Mouse (Mus musculus): ENCODE results near the gene Vps53. TPM values are rescaled to one million over a fixed set of nuclear protein-coding genes. Genes with fewer than 3 reads are reported as not detected.
"Not testable (repeated sequence)": the region's sequence is repeated elsewhere in the genome, so short reads cannot be mapped to it uniquely, and the experiment has no call there.

Gene Vps53
- polyA plus RNA-seq, 1 experiment from 2014 or later, result 35.1 TPM

DNA sequence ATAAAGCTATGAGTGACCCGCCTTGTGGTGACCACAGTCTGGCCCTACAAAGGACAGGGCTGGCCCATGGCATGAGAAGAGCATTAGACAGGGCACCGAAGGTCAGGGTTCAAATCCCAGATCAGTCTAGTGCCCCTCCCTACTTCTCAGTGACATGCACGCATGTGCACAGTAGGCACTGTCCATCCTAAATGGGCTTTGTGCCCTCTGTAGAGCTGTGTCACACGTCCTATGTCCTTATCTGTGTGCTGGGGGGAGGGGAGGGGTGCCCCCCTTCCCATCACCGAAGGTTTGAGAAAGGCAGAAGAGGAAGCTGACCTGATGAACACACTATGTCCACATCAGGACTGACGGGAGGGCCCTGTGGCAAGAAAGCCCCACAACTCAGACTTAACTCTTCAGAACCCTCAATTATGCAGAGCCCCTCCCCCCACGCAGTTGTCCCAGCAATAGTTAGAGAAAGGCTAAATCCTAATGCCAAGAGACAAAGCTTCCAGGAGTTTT lies 154.3 kb downstream of the Vps53 start:
- WGBS, result 72% methylated on average over 7 of the region's 7 CpGs
- H3K9ac ChIP-seq (ENCODE audit: low read length), result no peak overlapping the region
- no peak overlapping the region for H3K27ac ChIP-seq (ENCODE audit: low read length)
- no peak overlapping the region for H3K4me3 ChIP-seq (ENCODE audit: low read length)
- no peaks in the 10 kb centered on the region for H3K9me3 ChIP-seq (replicated peaks; ENCODE audit: control insufficient read depth, low read length)
- no peak overlapping the region for H3K4me2 ChIP-seq (ENCODE audit: low read depth, low read length)
- ATAC-seq (replicated peaks; ENCODE audit: extremely low read depth, insufficient read depth, low FRiP score), result no peak
- H3K36me3 ChIP-seq (ENCODE audit: control insufficient read depth, insufficient read depth), result no peaks in the 10 kb centered on the region
- H3K27me3 ChIP-seq (ENCODE audit: control insufficient read depth, insufficient read depth, low read length), result no peaks in the 10 kb centered on the region; the same call in 1 of the 2 replicates
- peaks cover 8% of the 10 kb centered on the region for H3K4me1 ChIP-seq (ENCODE audit: control insufficient read depth, insufficient read depth, low read length)

- Histone ChIP-seq H3K27me3 (ENCODE audit: control insufficient read depth, insufficient read depth, low read length) (no peaks in the 10 kb centered on the region), H3K4me2 (ENCODE audit: low read depth, low read length) (no peak overlapping the region), H3K9me3 (replicated peaks; ENCODE audit: control insufficient read depth, low read length) (no peaks in the 10 kb centered on the region), H3K36me3 (ENCODE audit: control insufficient read depth, insufficient read depth) (0 out of 2 replicates have a peak, but pooled peaks cover 2% of the 10 kb centered on the region), H3K4me1 (ENCODE audit: control insufficient read depth, insufficient read depth, low read length) (no peaks in the 10 kb centered on the region), H3K4me3 (ENCODE audit: low read length) (no peak overlapping the region), H3K27ac (ENCODE audit: low read length) (no peak overlapping the region), H3K9ac (ENCODE audit: low read length) (no peak overlapping the region)
- WGBS, result 60% methylated on average over 9 of the region's 9 CpGs
- no peak for ATAC-seq (replicated peaks; ENCODE audit: extremely low read depth, insufficient read depth, low FRiP score)
Observed at GRCm38 (mm10) chr11:76020916-76021315, 158.5 kb downstream of the Vps53 start.

DNA sequence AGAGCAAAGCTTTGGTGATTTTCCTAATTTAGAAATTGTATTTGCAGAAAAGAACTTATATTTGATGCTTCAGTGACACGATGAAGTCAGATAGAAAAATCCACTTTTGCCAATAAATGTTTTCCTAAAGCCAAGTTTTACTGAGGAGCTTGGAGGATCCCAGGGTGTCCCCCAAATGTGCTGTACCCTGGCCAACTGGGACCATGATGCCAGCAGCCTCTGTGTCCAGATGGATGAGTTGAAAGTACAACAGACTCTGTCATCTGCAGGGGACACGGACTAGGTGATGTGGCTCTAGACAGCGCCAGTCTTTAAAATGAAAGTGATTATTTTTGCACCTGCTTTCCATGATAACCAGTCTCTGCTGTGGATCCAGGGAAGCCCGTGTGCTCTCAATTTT lies 159.6 kb downstream of the Vps53 start:
- no peak overlapping the region for H3K4me3 ChIP-seq (ENCODE audit: low read length)
- H3K27me3 ChIP-seq (ENCODE audit: control insufficient read depth, insufficient read depth, low read length), result no peaks in the 10 kb centered on the region
- 0 out of 2 replicates have a peak, but pooled peaks cover 2% of the 10 kb centered on the region for H3K36me3 ChIP-seq (ENCODE audit: control insufficient read depth, insufficient read depth)
- no peaks in the 10 kb centered on the region for H3K9me3 ChIP-seq (replicated peaks; ENCODE audit: control insufficient read depth, low read length)
- no peak for ATAC-seq (replicated peaks; ENCODE audit: extremely low read depth, insufficient read depth, low FRiP score)
- H3K27ac ChIP-seq (ENCODE audit: low read length), result no peak overlapping the region
- no peak overlapping the region for H3K4me2 ChIP-seq (ENCODE audit: low read depth, low read length)
- 79% methylated on average over 4 of the region's 4 CpGs for WGBS
- H3K4me1 ChIP-seq (ENCODE audit: control insufficient read depth, insufficient read depth, low read length), result no peaks in the 10 kb centered on the region
- no peak overlapping the region for H3K9ac ChIP-seq (ENCODE audit: low read length)

GRCm38 (mm10) chr11:76015814-76016213 lies 163.6 kb downstream of the Vps53 start:
- Histone ChIP-seq H3K4me3 (ENCODE audit: low read length) (no peak overlapping the region), H3K4me2 (ENCODE audit: low read depth, low read length) (no peak overlapping the region), H3K27ac (ENCODE audit: low read length) (no peak overlapping the region), H3K4me1 (ENCODE audit: control insufficient read depth, insufficient read depth, low read length) (no peaks in the 10 kb centered on the region), H3K9ac (ENCODE audit: low read length) (no peak overlapping the region), H3K36me3 (ENCODE audit: control insufficient read depth, insufficient read depth) (0 out of 2 replicates have a peak, but pooled peaks cover 2% of the 10 kb centered on the region), H3K9me3 (replicated peaks; ENCODE audit: control insufficient read depth, low read length) (no peaks in the 10 kb centered on the region), H3K27me3 (ENCODE audit: control insufficient read depth, insufficient read depth, low read length) (no peaks in the 10 kb centered on the region)
- WGBS, result 75% methylated on average over 4 of the region's 4 CpGs
- ATAC-seq (replicated peaks; ENCODE audit: extremely low read depth, insufficient read depth, low FRiP score), result no peak

DNA sequence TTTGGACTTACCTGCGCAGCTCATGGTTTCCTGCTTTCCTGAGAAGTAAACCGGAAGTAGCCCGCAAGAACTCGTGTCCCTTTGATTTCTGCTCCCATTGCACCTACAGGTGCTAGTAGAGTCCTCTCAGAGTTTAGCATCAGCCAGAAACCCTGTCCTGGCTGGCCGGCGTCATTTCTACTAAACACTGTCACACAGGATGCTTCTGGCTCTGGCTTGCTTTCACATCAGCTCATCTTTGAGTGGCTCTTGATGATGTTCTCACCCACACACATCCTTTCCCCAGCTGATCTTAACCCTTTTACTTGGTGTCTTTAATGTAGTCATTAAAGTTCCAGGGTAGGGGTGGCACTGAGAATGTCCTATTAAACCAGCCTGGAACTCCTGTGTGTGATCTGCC lies 164.2 kb downstream of the Vps53 start:
- Histone ChIP-seq H3K27me3 (ENCODE audit: control insufficient read depth, insufficient read depth, low read length) (no peaks in the 10 kb centered on the region), H3K27ac (ENCODE audit: low read length) (no peak overlapping the region), H3K4me3 (ENCODE audit: low read length) (no peak overlapping the region), H3K36me3 (ENCODE audit: control insufficient read depth, insufficient read depth) (0 out of 2 replicates have a peak, but pooled peaks cover 2% of the 10 kb centered on the region), H3K9me3 (replicated peaks; ENCODE audit: control insufficient read depth, low read length) (no peaks in the 10 kb centered on the region), H3K4me2 (ENCODE audit: low read depth, low read length) (no peak overlapping the region), H3K9ac (ENCODE audit: low read length) (no peak overlapping the region), H3K4me1 (ENCODE audit: control insufficient read depth, insufficient read depth, low read length) (no peaks in the 10 kb centered on the region)
- no peak for ATAC-seq (replicated peaks; ENCODE audit: extremely low read depth, insufficient read depth, low FRiP score)
- 79% methylated on average over 6 of the region's 6 CpGs for WGBS

DNA sequence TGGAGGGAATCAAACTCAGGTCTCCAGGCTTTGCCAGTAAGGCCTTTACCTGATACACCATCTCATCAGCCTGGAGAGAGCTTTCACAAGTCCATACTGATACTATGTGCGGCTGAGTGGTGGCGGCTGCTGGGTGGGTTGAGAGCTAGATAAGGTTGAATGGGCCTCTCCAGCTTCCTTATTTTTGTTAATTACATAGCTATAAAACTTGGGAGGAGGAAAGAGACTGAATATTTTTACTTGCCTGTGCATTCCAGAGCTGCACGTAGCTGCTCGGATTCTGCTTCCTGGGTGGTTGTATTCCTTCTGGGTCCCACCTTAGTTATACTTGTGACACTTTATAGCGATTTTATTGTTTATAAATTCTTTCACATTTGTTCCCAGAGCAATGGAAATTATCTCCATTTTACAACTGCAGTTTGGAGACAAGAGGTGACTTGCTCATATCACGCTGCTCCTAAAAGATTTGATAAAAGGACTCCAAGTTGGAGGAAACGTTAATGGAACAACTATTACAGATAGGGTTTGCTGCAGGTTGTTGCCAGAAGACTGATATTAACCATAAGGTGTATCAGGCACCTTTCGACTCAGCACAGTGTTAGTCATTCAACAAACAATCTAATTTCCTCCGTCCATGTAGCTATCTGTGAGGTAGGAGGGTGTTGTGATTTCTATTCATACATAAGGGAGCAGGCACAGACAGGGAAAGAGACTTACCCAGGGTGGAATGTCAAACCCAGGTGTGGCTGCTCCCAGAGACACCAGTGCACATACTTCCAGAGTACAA lies 168.4 kb downstream of the Vps53 start:
- Histone ChIP-seq H3K27me3 (ENCODE audit: control insufficient read depth, insufficient read depth, low read length) (no peaks in the 10 kb centered on the region), H3K27ac (ENCODE audit: low read length) (no peak overlapping the region), H3K4me2 (ENCODE audit: low read depth, low read length) (no peak overlapping the region), H3K9me3 (replicated peaks; ENCODE audit: control insufficient read depth, low read length) (no peaks in the 10 kb centered on the region), H3K9ac (ENCODE audit: low read length) (no peak overlapping the region), H3K36me3 (ENCODE audit: control insufficient read depth, insufficient read depth) (no peaks in the 10 kb centered on the region), H3K4me3 (ENCODE audit: low read length) (no peak overlapping the region), H3K4me1 (ENCODE audit: control insufficient read depth, insufficient read depth, low read length) (no peaks in the 10 kb centered on the region)
- WGBS, result 51% methylated on average over 9 of the region's 9 CpGs
- no peak for ATAC-seq (replicated peaks; ENCODE audit: extremely low read depth, insufficient read depth, low FRiP score)

GRCm38 (mm10) chr11:76009101-76009500 lies 170.3 kb downstream of the Vps53 start:
- Histone ChIP-seq H3K4me2 (ENCODE audit: low read depth, low read length) (no peak overlapping the region), H3K9ac (ENCODE audit: low read length) (no peak overlapping the region), H3K9me3 (replicated peaks; ENCODE audit: control insufficient read depth, low read length) (no peaks in the 10 kb centered on the region), H3K36me3 (ENCODE audit: control insufficient read depth, insufficient read depth) (no peaks in the 10 kb centered on the region), H3K27ac (ENCODE audit: low read length) (no peak overlapping the region), H3K27me3 (ENCODE audit: control insufficient read depth, insufficient read depth, low read length) (no peaks in the 10 kb centered on the region), H3K4me1 (ENCODE audit: control insufficient read depth, insufficient read depth, low read length) (no peaks in the 10 kb centered on the region), H3K4me3 (ENCODE audit: low read length) (no peak overlapping the region)
- no peak for ATAC-seq (replicated peaks; ENCODE audit: extremely low read depth, insufficient read depth, low FRiP score)
- 70% methylated on average over 6 of the region's 6 CpGs for WGBS

- Histone ChIP-seq H3K4me1 (ENCODE audit: control insufficient read depth, insufficient read depth, low read length) (no peaks in the 10 kb centered on the region), H3K9ac (ENCODE audit: low read length) (no peak overlapping the region), H3K27ac (ENCODE audit: low read length) (no peak overlapping the region), H3K27me3 (ENCODE audit: control insufficient read depth, insufficient read depth, low read length) (no peaks in the 10 kb centered on the region), H3K4me3 (ENCODE audit: low read length) (no peak overlapping the region), H3K4me2 (ENCODE audit: low read depth, low read length) (no peak overlapping the region), H3K36me3 (ENCODE audit: control insufficient read depth, insufficient read depth) (no peaks in the 10 kb centered on the region), H3K9me3 (replicated peaks; ENCODE audit: control insufficient read depth, low read length) (no peaks in the 10 kb centered on the region)
- ATAC-seq (replicated peaks; ENCODE audit: extremely low read depth, insufficient read depth, low FRiP score), result no peak
- WGBS, result 85% methylated on average over 2 of the region's 2 CpGs
Observed at GRCm38 (mm10) chr11:76008162-76008561, 171.3 kb downstream of the Vps53 start.

DNA sequence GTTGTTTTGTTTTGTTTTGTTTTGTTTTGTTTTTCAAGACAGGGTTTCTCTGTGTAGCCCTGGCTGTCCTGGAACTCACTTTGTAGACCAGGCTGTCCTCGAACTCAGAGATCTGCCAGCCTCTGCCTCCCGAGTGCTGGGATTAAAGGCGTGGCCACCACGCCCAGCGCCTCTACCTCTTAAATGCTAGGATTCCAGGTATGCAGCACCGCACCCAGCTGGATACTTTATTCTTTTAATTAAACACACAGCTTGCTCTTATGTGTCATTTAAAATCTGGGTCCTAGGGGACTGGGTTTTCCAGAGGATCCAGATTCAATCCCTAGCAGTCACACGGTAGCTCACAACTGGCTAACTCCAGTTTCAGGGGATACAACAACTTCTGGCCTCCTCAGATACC lies 175.2 kb downstream of the Vps53 start:
- not testable (repeated sequence) for H3K9ac ChIP-seq (ENCODE audit: low read length); H3K27ac ChIP-seq (ENCODE audit: low read length)
- 91% methylated on average over 7 of the region's 7 CpGs for WGBS

More for the DNA sequence above, 175.2 kb downstream of the Vps53 start:
- H3K4me3 ChIP-seq (ENCODE audit: low read length); H3K27me3 ChIP-seq (ENCODE audit: control insufficient read depth, insufficient read depth, low read length); H3K9me3 ChIP-seq (replicated peaks; ENCODE audit: control insufficient read depth, low read length); H3K4me2 ChIP-seq (ENCODE audit: low read depth, low read length); ATAC-seq (replicated peaks; ENCODE audit: extremely low read depth, insufficient read depth, low FRiP score); H3K36me3 ChIP-seq (ENCODE audit: control insufficient read depth, insufficient read depth); H3K4me1 ChIP-seq (ENCODE audit: control insufficient read depth, insufficient read depth, low read length): not testable (repeated sequence)

Measured in heart, embryonic 16.5 days (tissue).